Mouse (Mus musculus) bone marrow macrophage, adult 2 months (primary cell): ENCODE measurements around the gene Tspo.

Source experiments
- CTCF ChIP-seq: IDR thresholded peaks from 2 replicates; pipeline ENCODE4 v1.5.1; 2012; ENCODE audit warnings: low read depth, mild to moderate bottlenecking, low read length, moderate library complexity
- POLR2A ChIP-seq: IDR thresholded peaks from 2 replicates; pipeline ENCODE4 v1.6.1; 2012; ENCODE audit warnings: mild to moderate bottlenecking, low read depth, low read length, borderline replicate concordance

GRCm38 (mm10) chr15:83593189-83593585, 29.8 kb downstream of the Tspo start:
- TF ChIP-seq CTCF, result no peak
- no peak for TF ChIP-seq POLR2A
